Comparison of ENCODE assay signal across 8 mouse cellular contexts in genomic region chr13:91459896-91460620, GRCm38 (mm10). TPM values are rescaled to one million over a fixed set of nuclear protein-coding genes. Genes with fewer than 3 reads are reported as not detected.
DNase-seq lines count a peak whose midpoint lies in the region; ATAC-seq lines count a peak whose summit lies in the region.

Ssbp2 (plus strand) TSS chr13:91460283.

- ATAC-seq in embryonic facial prominence, embryonic 12.5 days (ENCODE audit: insufficient number of reproducible peaks, insufficient read depth, low FRiP score, low TSS enrichment), result peak; percentile 16; the same call in 1 of the 2 replicates
- peak; percentile 70 for ATAC-seq in heart, embryonic 11.5 days (replicated peaks; ENCODE audit: insufficient number of reproducible peaks, low FRiP score, low TSS enrichment)
- peak; percentile 16 for ATAC-seq in megakaryocyte-erythroid progenitor cell, adult 5-6 weeks (replicated peaks; ENCODE audit: low FRiP score, low TSS enrichment, poor library complexity, severe bottlenecking)

- no peaks in the 10 kb centered on the region for H3K27me3 ChIP-seq in embryonic facial prominence, embryonic 12.5 days
- no peaks in the 10 kb centered on the region for H3K27me3 ChIP-seq in heart, embryonic 11.5 days (ENCODE audit: control insufficient read depth, insufficient read depth, low read length)

- peak within 1 kb of the TSS; percentile 98 for H3K9ac ChIP-seq in embryonic facial prominence, embryonic 12.5 days
- peak within 1 kb of the TSS; percentile 93 for H3K9ac ChIP-seq in heart, embryonic 11.5 days (ENCODE audit: low read depth, low read length)

- peak within 1 kb of the TSS; percentile 95 for H3K4me3 ChIP-seq in embryonic facial prominence, embryonic 12.5 days
- H3K4me3 ChIP-seq in heart, embryonic 11.5 days (ENCODE audit: low read depth, low read length), result peak within 1 kb of the TSS; percentile 93

- WGBS in embryonic facial prominence, embryonic 12.5 days, result 7% methylated on average over 29 of the region's 29 CpGs
- WGBS in heart, embryonic 11.5 days (ENCODE audit: insufficient replicate concordance), result 8% methylated on average over 29 of the region's 29 CpGs

- peak; percentile 85 for DNase-seq in 3134 (ENCODE audit: extremely low read depth, insufficient read length, low spot score)
- DNase-seq in 3T3-L1 (ENCODE audit: low read depth, low spot score), result peak; percentile 36
- DNase-seq in layer of hippocampus, postnatal 10 days (ENCODE audit: low spot score in 2 of 2), result no peak
- no peak for DNase-seq in cerebellum, adult 11-12 months
- no peak for DNase-seq in T-cell, adult 2 months (ENCODE audit: low spot score)

- H3K36me3 ChIP-seq in embryonic facial prominence, embryonic 12.5 days, result no peaks in the 10 kb centered on the region
- no peaks in the 10 kb centered on the region for H3K36me3 ChIP-seq in heart, embryonic 11.5 days (ENCODE audit: control insufficient read depth, insufficient read depth, low read length)

- H3K4me2 ChIP-seq in embryonic facial prominence, embryonic 12.5 days (replicated peaks), result peak within 1 kb of the TSS; percentile 73
- peak within 1 kb of the TSS; percentile 86 for H3K4me2 ChIP-seq in heart, embryonic 11.5 days

- peaks cover 23% of the 10 kb centered on the region for H3K4me1 ChIP-seq in embryonic facial prominence, embryonic 12.5 days
- peaks cover 13% of the 10 kb centered on the region for H3K4me1 ChIP-seq in heart, embryonic 11.5 days (ENCODE audit: control insufficient read depth, insufficient read depth, low read length)

- no peaks in the 10 kb centered on the region for H3K9me3 ChIP-seq in embryonic facial prominence, embryonic 12.5 days
- no peaks in the 10 kb centered on the region for H3K9me3 ChIP-seq in heart, embryonic 11.5 days (replicated peaks; ENCODE audit: control insufficient read depth, low read length)

- peak within 1 kb of the TSS; percentile 99 for H3K27ac ChIP-seq in embryonic facial prominence, embryonic 12.5 days
- peak within 1 kb of the TSS; percentile 97 for H3K27ac ChIP-seq in heart, embryonic 11.5 days (ENCODE audit: low read depth, low read length)

RNA-seq across cellular contexts. Expression of gene Ssbp2, which starts in this region (rescaled TPM):
- 210 and 214 TPM in 2 replicates for polyA plus RNA-seq in embryonic facial prominence, embryonic 12.5 days (2016; fragmentation: Nextera tagmentation; extraction: Ambion mirVana)
- polyA plus RNA-seq in heart, embryonic 11.5 days (2014; fragmentation: Nextera tagmentation; extraction: Ambion mirVana), result 96.0 and 97.8 TPM in 2 replicates
- total RNA-seq in layer of hippocampus, postnatal 10 days (2021), result 100 to 1,000 TPM; 109 to 110 TPM
- total RNA-seq in megakaryocyte-erythroid progenitor cell, adult 5-6 weeks (2014; fragmentation: Nextera tagmentation), result 92.6 and 94.0 TPM in 2 replicates
- 42.8 and 75.8 TPM in 2 replicates for total RNA-seq in megakaryocyte-erythroid progenitor cell, adult 5-6 weeks (2017)

Comparison
In these comparisons a context has a peak if more than half of its experiments do, and no peak if none do; other contexts are left out.
1. DNase-seq: peak in 3134 (single experiment) and 3T3-L1 (single experiment); none in layer of hippocampus, postnatal 10 days (0 of 2), cerebellum, adult 11-12 months (single experiment) and T-cell, adult 2 months (single experiment).
2. ATAC-seq: peak in every context shown above with its lines; median percentile 70 in heart, embryonic 11.5 days; 16 in embryonic facial prominence, embryonic 12.5 days; 16 in megakaryocyte-erythroid progenitor cell, adult 5-6 weeks.